Mouse (Mus musculus) intestine, embryonic 14.5 days (tissue): ENCODE results near the gene Inpp5f. TPM values are rescaled to one million over a fixed set of nuclear protein-coding genes. Genes with fewer than 3 reads are reported as not detected.

ENCODE experiments used
- ATAC-seq: fragments of 200-750 bp; cut with Nextera tagmentation; replicated peaks from 2 replicates; pipeline ENCODE4 v1.8.0; 2017; ENCODE audit warnings: low read depth, moderate number of reproducible peaks, moderate TSS enrichment, moderate library complexity; ENCODE audit not compliant: low FRiP score, low TSS enrichment
- DNase-seq: peaks from one replicate; pipeline ENCODE4 v3.0.0-alpha.2; 2018; ENCODE audit warnings: low spot score
- H3K27ac ChIP-seq: fragments of 300-500 bp; sonication (generic); 2 replicates; pipeline ENCODE4 v1.5.1; 2014; ENCODE audit warnings: low read depth, mild to moderate bottlenecking, control low read depth
- H3K27me3 ChIP-seq: fragments of 300-500 bp; sonication (generic); replicated peaks from 2 replicates; pipeline ENCODE4 v1.6.1; 2014; ENCODE audit warnings: low read length, control low read depth; ENCODE audit not compliant: control insufficient read depth, insufficient read depth
- H3K36me3 ChIP-seq: fragments of 300-500 bp; sonication (generic); 2 replicates; pipeline ENCODE4 v1.6.1; 2014; ENCODE audit warnings: low read length, control low read depth; ENCODE audit not compliant: control insufficient read depth, insufficient read depth
- H3K4me1 ChIP-seq: fragments of 300-500 bp; sonication (generic); replicated peaks from 2 replicates; pipeline ENCODE4 v1.6.1; 2014; ENCODE audit warnings: low read length, control low read depth, mixed read lengths; ENCODE audit not compliant: control insufficient read depth, insufficient read depth
- H3K4me2 ChIP-seq: fragments of 300-500 bp; sonication (generic); 2 replicates; pipeline ENCODE4 v1.6.1; 2014; ENCODE audit warnings: low read length
- H3K4me3 ChIP-seq: fragments of 300-500 bp; sonication (generic); 2 replicates; pipeline ENCODE4 v1.5.1; 2014; ENCODE audit warnings: low read depth, low read length, control low read depth, mixed read lengths
- H3K9ac ChIP-seq: fragments of 300-500 bp; sonication (generic); 2 replicates; pipeline ENCODE4 v1.6.1; 2014; ENCODE audit warnings: mild to moderate bottlenecking, low read length
- H3K9me3 ChIP-seq: fragments of 300-500 bp; sonication (generic); 2 replicates; pipeline ENCODE4 v1.6.1; 2016; ENCODE audit warnings: low read length, control low read depth; ENCODE audit not compliant: control insufficient read depth
- WGBS: fragments of 180-500 bp; shearing (Covaris S2); extraction: QIAGEN DNeasy Blood & Tissue Kit; methylation state at CpG from one replicate; pipeline ENCODE4 v1.1.7; 2014; 5-methylcytosine and 5-hydroxymethylcytosine counted together
- polyA plus RNA-seq: library from polyadenylated mRNA; unstranded; fragments of >200 nt; fragmentation: Nextera tagmentation; extraction: Ambion mirVana; gene quantifications from 2 replicates; pipeline ENCODE4 v1.2.1, GENCODE M21; 2014

The Inpp5f gene
- polyA plus RNA-seq, 1 experiment from 2014 or later, result 33.7 TPM

DNA sequence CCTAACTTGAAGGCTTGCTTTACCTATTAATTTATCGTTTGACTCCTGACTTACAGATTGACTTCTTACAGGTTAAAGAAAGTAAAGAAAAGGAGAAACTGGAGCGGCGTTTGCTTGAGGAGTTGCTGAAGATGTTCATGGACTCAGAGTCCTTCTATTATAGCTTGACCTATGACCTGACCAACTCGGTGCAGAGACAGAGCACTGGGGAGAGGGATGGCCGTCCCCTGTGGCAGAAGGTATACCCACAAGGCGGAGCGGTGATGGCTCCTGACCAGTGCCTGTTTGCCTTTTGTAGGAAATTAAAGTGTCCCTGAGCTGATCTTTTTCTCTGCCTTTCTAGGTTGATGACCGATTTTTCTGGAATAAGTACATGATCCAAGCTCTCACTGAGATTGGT lies 52.8 kb downstream of the Inpp5f start:
- 86% methylated on average over 8 of the region's 8 CpGs for WGBS
- ATAC-seq, result no peak
- Histone ChIP-seq H3K4me3 (no peak overlapping the region), H3K9ac (no peak overlapping the region), H3K4me1 (no peaks in the 10 kb centered on the region), H3K36me3 (0 out of 2 replicates have a peak, but pooled peaks cover 19% of the 10 kb centered on the region), H3K4me2 (no peak overlapping the region), H3K9me3 (no peaks in the 10 kb centered on the region), H3K27me3 (no peaks in the 10 kb centered on the region), H3K27ac (no peak overlapping the region)
- DNase-seq, result peak; percentile 9

DNA sequence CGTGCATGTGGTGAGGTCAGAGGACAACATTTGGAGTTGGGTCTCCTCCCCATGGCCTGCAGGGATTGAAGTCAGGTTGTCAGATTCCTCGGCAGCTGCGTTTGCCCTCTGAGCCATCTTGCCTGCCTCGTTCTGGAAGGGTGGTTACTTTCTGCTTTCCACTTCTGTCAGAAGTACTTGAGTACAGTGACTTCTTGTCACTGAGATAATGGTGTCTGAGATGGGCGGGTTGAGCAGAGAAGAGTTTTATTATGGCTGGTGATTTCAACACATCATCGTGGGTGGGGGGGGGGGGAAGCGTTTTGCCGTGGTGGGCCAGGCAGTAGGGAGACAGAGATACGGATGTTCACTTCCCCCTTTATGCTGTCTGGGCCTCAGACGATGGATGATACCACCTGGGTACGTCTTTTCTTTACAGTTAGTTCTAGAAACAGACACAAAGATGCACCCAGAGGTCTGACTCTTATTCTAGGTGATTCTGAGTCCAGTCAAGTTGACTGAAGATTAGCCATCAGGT lies 53.8 kb downstream of the Inpp5f start:
- no peak overlapping the region for H3K4me3 ChIP-seq
- H3K27ac ChIP-seq, result no peak overlapping the region
- 0 out of 2 replicates have a peak, but pooled peaks cover 12% of the 10 kb centered on the region for H3K36me3 ChIP-seq
- ATAC-seq (no peak), DNase-seq (peak; percentile 18)
- WGBS, result 85% methylated on average over 11 of the region's 11 CpGs
- H3K4me1 ChIP-seq, result no peaks in the 10 kb centered on the region
- H3K27me3 ChIP-seq, result no peaks in the 10 kb centered on the region
- no peak overlapping the region for H3K4me2 ChIP-seq
- no peak overlapping the region for H3K9ac ChIP-seq
- no peaks in the 10 kb centered on the region for H3K9me3 ChIP-seq

DNA sequence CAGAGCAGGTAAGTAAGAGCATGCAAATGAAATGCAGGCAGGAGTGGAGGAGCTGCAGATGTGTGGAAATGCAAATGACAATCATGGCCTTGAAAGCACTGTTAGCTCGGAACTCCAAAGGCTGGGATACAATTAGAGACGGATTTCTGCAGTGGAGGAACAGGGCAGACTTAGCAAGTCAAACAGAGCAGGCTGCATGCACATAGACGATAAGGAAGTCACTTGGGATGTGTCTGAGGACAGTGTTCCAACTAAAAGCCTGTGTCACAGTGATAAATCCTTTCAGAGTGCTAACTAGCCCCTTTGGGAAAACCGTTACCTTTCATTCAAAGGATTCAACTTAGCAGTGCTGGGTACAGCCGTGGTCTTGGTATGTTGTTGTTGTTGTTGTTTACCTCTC lies 56.7 kb downstream of the Inpp5f start:
- H3K9me3 ChIP-seq, result no peaks in the 10 kb centered on the region
- DNase-seq (peak; percentile 31), ATAC-seq (no peak)
- no peak overlapping the region for H3K9ac ChIP-seq
- no peak overlapping the region for H3K4me2 ChIP-seq
- H3K4me1 ChIP-seq, result no peaks in the 10 kb centered on the region; the same call in 1 of the 2 replicates
- WGBS, result 72% methylated on average over 5 of the region's 5 CpGs
- H3K27me3 ChIP-seq, result no peaks in the 10 kb centered on the region
- H3K4me3 ChIP-seq, result no peak overlapping the region
- no peak overlapping the region for H3K27ac ChIP-seq
- H3K36me3 ChIP-seq, result 0 out of 2 replicates have a peak, but pooled peaks cover 15% of the 10 kb centered on the region

DNA sequence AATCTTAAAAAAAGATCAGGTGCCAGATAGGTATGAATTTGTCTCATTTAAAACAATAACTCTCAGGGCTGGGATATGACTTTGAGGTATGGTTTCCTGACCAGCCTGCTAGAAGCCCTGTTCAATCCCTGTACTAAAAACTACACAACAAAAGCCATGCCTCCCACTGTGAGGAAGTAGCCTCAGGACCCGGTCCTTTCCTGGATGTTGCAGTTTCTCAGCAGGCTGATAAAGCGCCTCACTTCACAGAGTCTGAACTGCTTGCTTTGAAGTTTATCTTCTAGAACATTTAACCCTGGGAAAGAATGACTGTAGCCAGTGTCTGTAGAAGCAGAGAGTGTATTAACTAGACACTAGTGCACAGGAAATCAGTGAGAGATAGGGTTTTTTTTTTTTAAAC lies 57.7 kb downstream of the Inpp5f start:
- 61% methylated on average over 2 of the region's 2 CpGs for WGBS

DNA sequence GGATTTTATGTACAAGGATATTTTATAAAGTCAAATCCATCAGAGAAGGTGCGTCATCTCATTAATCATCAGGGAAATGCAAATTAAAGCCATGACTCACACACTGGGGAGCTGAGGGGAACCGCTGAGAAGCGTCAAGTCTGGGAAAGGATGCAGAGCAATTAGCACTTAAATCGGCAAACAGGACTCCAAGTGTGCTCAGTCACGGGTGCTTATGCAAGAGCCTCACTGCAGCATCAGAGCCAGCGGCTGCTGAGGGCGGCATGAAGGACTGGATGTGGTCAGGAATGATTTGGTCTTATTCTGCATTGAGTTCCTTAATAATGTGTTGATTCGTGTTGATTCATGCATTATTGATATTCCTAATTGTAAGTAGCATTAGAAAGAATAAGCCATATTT lies 60.8 kb downstream of the Inpp5f start:
- Histone ChIP-seq H3K4me1 (no peaks in the 10 kb centered on the region; the same call in 1 of the 2 replicates), H3K4me2 (peak overlapping the region; percentile 21; the same call in 1 of the 2 replicates), H3K9ac (no peak overlapping the region), H3K9me3 (no peaks in the 10 kb centered on the region), H3K27me3 (no peaks in the 10 kb centered on the region), H3K4me3 (no peak overlapping the region), H3K27ac (no peak overlapping the region), H3K36me3 (peaks cover 24% of the 10 kb centered on the region)
- 23% methylated on average over 8 of the region's 8 CpGs for WGBS
- no peak for DNase-seq
- no peak; the same call in 1 of the 2 replicates for ATAC-seq

More for the DNA sequence above, 57.7 kb downstream of the Inpp5f start:
- Histone ChIP-seq H3K9me3 (no peaks in the 10 kb centered on the region), H3K4me2 (no peak overlapping the region), H3K27me3 (no peaks in the 10 kb centered on the region), H3K27ac (no peak overlapping the region), H3K4me3 (no peak overlapping the region), H3K4me1 (no peaks in the 10 kb centered on the region; the same call in 1 of the 2 replicates), H3K36me3 (0 out of 2 replicates have a peak, but pooled peaks cover 15% of the 10 kb centered on the region), H3K9ac (no peak overlapping the region)
- DNase-seq (no peak), ATAC-seq (no peak)

DNA sequence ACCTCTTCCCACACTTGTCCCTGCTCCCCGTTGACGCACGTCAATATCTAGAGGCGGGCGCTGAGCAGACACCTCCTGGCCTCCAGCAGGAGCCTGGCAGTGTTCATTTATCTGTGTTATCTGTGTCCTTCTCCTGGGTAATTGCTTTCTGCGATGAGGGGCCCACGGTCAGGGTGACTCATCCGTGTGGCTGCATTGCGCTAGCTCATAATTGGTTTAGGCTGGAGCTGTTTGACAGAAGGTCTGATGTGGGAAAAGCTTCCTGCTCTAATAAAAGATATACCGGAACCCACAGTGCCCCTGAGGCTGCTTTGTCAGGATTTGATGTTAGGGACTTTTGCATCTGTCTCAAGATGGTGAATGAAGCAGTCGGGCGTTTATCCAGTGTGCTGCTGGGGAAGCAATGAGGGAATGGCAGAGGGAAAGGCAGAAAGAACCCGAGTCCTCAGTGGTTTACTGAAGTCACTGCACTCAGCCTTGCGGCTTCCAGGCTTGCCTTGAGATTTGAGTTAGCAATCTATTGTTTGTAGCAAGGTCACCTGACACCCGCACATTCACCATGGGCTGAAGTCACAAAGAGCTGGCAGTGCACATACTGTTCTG lies 61.4 kb downstream of the Inpp5f start:
- H3K4me3 ChIP-seq, result no peak overlapping the region
- ATAC-seq (peak; percentile 82), DNase-seq (peak; percentile 69)
- H3K9me3 ChIP-seq, result no peaks in the 10 kb centered on the region
- H3K27ac ChIP-seq, result peak overlapping the region; percentile 29
- no peak overlapping the region for H3K9ac ChIP-seq
- H3K27me3 ChIP-seq, result no peaks in the 10 kb centered on the region
- peak overlapping the region; percentile 21; the same call in 1 of the 2 replicates for H3K4me2 ChIP-seq
- no peaks in the 10 kb centered on the region; the same call in 1 of the 2 replicates for H3K4me1 ChIP-seq
- peaks cover 23% of the 10 kb centered on the region for H3K36me3 ChIP-seq
- 14% methylated on average over 15 of the region's 15 CpGs for WGBS

DNA sequence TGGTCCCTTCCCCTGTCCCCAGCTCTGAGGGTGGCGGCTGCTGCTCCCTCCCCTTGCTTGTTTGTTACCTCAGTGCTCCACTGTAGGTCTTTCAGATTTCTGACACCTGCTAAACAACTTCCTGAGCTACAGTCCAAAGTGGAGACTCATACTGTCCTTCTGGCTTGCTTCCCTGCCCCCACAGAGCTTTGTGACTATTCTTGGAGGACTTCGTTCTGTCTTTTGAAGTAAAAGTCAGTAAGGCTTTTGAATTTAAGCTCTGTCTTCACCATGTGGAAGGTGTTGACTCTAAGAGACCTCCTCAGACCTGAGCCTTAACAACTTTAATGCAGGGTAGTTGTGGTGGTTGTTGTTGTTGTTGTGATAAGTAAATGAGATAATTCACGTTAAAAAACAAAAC lies 67.4 kb downstream of the Inpp5f start:
- no peaks in the 10 kb centered on the region for H3K27me3 ChIP-seq
- no peaks in the 10 kb centered on the region for H3K9me3 ChIP-seq
- ATAC-seq (no peak), DNase-seq (no peak)
- H3K4me3 ChIP-seq, result no peak overlapping the region
- no peak overlapping the region for H3K27ac ChIP-seq
- no peak overlapping the region for H3K9ac ChIP-seq
- no peaks in the 10 kb centered on the region for H3K4me1 ChIP-seq
- peaks cover 9% of the 10 kb centered on the region for H3K36me3 ChIP-seq
- H3K4me2 ChIP-seq, result no peak overlapping the region
- 68% methylated on average over 3 of the region's 3 CpGs for WGBS

DNA sequence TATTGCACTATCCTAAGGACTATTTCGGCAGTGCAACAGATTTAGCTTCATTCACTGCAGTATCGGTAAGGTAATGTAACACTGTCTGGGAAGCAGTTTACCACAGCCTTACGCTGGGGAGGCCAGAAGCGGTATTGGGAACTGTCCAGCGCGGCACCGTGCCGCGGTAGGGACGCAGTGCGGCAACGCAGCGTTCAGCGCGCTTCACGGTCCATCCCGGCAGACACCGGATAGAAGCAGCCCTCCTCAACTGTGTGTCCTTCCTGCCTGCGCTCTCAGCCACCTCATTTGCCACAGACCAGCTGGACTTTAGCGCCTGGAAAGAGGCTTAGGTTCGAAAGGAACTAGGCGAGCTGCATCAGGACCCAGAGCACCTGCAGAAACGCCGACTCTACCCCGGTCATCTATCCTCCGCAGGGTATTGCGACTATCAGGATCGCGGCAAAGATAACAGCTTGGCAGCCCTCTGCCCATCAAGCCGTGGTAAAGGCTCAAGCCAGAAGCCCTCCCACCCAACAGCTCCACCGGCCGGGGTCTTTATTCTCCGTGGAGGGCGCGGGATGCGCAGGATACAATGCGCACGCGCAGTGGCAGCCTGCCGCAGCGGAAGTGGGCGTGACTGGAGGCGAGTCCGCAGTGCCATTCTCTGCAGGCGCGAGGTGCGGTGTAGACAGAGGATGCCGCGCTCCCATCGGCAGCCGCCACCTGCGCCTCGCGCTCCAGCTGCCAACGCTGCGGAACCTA lies 76.9 kb downstream of the Inpp5f start:
- Histone ChIP-seq H3K4me2 (peak overlapping the region; percentile 56), H3K9me3 (peaks cover 18% of the 10 kb centered on the region), H3K27me3 (no peaks in the 10 kb centered on the region), H3K36me3 (peaks cover 50% of the 10 kb centered on the region), H3K27ac (no peak overlapping the region; the same call in 1 of the 2 replicates), H3K4me1 (no peaks in the 10 kb centered on the region), H3K4me3 (peak overlapping the region; percentile 41), H3K9ac (no peak overlapping the region)
- ATAC-seq, result peak; percentile 73
- DNase-seq, result peak; percentile 80
- WGBS, result 54% methylated on average over 56 of the region's 56 CpGs
